Mouse (Mus musculus) cerebellum, adult 8-10 months (tissue): ENCODE measurements around the gene Mybl2.

Experiments used
- DNase-seq: peaks from one replicate; pipeline ENCODE4 v3.0.0; 2022

Gene Mybl2

GRCm38 (mm10) chr2:163073023-163073757 is 18.7 kb downstream of the Mybl2 start:
- no peak for DNase-seq

- DNase-seq = no peak
Measured at GRCm38 (mm10) chr2:163074006-163074405, 19.5 kb downstream of the Mybl2 start.

- no peak for DNase-seq
Measured at GRCm38 (mm10) chr2:163074808-163075207, 20.3 kb downstream of the Mybl2 start.

GRCm38 (mm10) chr2:163075234-163075633 is 20.7 kb downstream of the Mybl2 start:
- DNase-seq = no peak

- no peak for DNase-seq
Measured at GRCm38 (mm10) chr2:163079041-163079440, 24.6 kb downstream of the Mybl2 start.

- DNase-seq = no peak
Measured at GRCm38 (mm10) chr2:163082591-163082990, 28.1 kb downstream of the Mybl2 start.

- no peak for DNase-seq
Measured at GRCm38 (mm10) chr2:163084519-163084918, 30.0 kb downstream of the Mybl2 start.

GRCm38 (mm10) chr2:163085047-163085446 is 30.6 kb downstream of the Mybl2 start:
- DNase-seq = no peak

- DNase-seq = no peak
Measured at GRCm38 (mm10) chr2:163086561-163086960, 32.1 kb downstream of the Mybl2 start.

GRCm38 (mm10) chr2:163087728-163088127 is 33.2 kb downstream of the Mybl2 start, which contains the start of gene Gtsf1l:
Gtsf1l (minus strand) TSS chr2:163087855.
- no peak for DNase-seq

GRCm38 (mm10) chr2:163089475-163090123 is 35.1 kb downstream of the Mybl2 start:
- no peak for DNase-seq

- DNase-seq = no peak
Measured at GRCm38 (mm10) chr2:163094909-163095308, 40.4 kb downstream of the Mybl2 start.

GRCm38 (mm10) chr2:163095784-163096183 is 41.3 kb downstream of the Mybl2 start:
- DNase-seq = no peak

GRCm38 (mm10) chr2:163099919-163100318 is 45.4 kb downstream of the Mybl2 start:
- no peak for DNase-seq

- DNase-seq = no peak
Measured at GRCm38 (mm10) chr2:163100551-163100950, 46.1 kb downstream of the Mybl2 start.

GRCm38 (mm10) chr2:163101646-163102203 is 47.2 kb downstream of the Mybl2 start:
- DNase-seq = peak; percentile 16

- no peak for DNase-seq
Measured at GRCm38 (mm10) chr2:163102216-163102615, 47.7 kb downstream of the Mybl2 start.

- no peak for DNase-seq
Measured at GRCm38 (mm10) chr2:163102900-163103653, 48.6 kb downstream of the Mybl2 start.

GRCm38 (mm10) chr2:163104086-163104770 is 49.7 kb downstream of the Mybl2 start:
- no peak for DNase-seq

- no peak for DNase-seq
Measured at GRCm38 (mm10) chr2:163108385-163108784, 53.9 kb downstream of the Mybl2 start.

GRCm38 (mm10) chr2:163110706-163111105 is 56.2 kb downstream of the Mybl2 start:
- no peak for DNase-seq

GRCm38 (mm10) chr2:163111413-163112201 is 57.1 kb downstream of the Mybl2 start:
- DNase-seq = no peak
